Mouse (Mus musculus) embryonic fibroblast, embryonic 13.5 days (primary cell): Measurements from ENCODE around the gene Uspl1.

ENCODE experiments used
- CTCF ChIP-seq: IDR thresholded peaks from 2 replicates; pipeline ENCODE4 v1.5.1; 2011; ENCODE audit warnings: mild to moderate bottlenecking, control low read depth, low read length, moderate library complexity, borderline replicate concordance; ENCODE audit not compliant: insufficient read depth
- POLR2A ChIP-seq: IDR thresholded peaks from 2 replicates; pipeline ENCODE4 v1.6.1; 2011; ENCODE audit warnings: low read depth, mild to moderate bottlenecking, control low read depth, low read length, moderate library complexity

DNA sequence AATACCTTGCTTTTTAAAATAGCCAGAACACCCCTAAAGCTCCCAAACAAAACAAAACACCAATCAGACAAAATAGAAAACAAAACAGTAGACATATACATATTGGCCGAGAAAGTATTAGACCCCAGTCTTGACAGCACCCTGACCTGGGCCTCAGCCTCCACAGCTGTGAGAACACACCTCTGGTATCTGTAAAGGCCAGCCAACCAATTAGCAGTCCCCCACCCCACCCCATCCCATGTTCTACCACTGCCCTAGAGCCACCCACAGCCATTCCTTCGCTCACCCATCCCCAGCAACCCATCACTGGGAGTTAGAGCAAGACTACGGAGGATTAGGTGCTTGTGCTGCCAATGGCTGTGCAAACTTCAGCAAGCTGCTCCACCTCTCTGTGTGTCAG lies 33.3 kb upstream of the Uspl1 start:
- TF ChIP-seq POLR2A (no peak), CTCF (no peak)
